Mouse (Mus musculus) Patski (cell line): Measurements from ENCODE around the gene Gm14399. TPM values are rescaled to one million over a fixed set of nuclear protein-coding genes. Genes with fewer than 3 reads are reported as not detected.
"Not testable (repeated sequence)": the region's sequence is repeated elsewhere in the genome, so short reads cannot be mapped to it uniquely, and the experiment has no call there.

Source experiments
- ATAC-seq: fragments of 100-300 bp; one replicate; pipeline ENCODE4 v1.8.0; 2021
- CTCF ChIA-PET: fragments of 350-600 bp; sonication (Branson Sonifier 250); formaldehyde crosslinking; loops from one replicate; lab custom pipeline; 2022; ENCODE audit warnings: inconsistent platforms; lab: Charles Lee
- POLR2A ChIA-PET: fragments of 350-600 bp; sonication (Branson Sonifier 250); formaldehyde crosslinking; loops from one replicate; lab custom pipeline; 2022; ENCODE audit warnings: antibody characterized with exemption, inconsistent platforms; lab: Charles Lee
- DNase-seq: peaks from one replicate; pipeline ENCODE4 v3.0.0-alpha.2; 2011; ENCODE audit warnings: low read depth, low spot score
- H3K27me3 ChIP-seq: fragments of 371-371 bp; one replicate; pipeline ENCODE4 v1.5.1; 2021
- CTCF ChIP-seq: fragments of 100-300 bp; IDR thresholded peaks from one replicate; pipeline ENCODE4 v1.5.1; 2021
- in situ Hi-C: fragments of 300-500 bp; cut with MboI; formaldehyde crosslinking; loops from 3 replicates; pipeline ENCODE4 v1.11.1; 2018; ENCODE audit warnings: low pct_unique_long_range_greater_than_20kb, mixed read lengths
- polyA plus RNA-seq: library from polyadenylated mRNA; unstranded; gene quantifications from one replicate; pipeline ENCODE4 v1.2.3, GENCODE M21; 2021

The Gm14399 gene
- 13.0 TPM for polyA plus RNA-seq

GRCm38 (mm10) chr2:175141993-175142295 is at the start of gene Gm14399:
Gene Gm14399 (minus strand): TSS chr2:175142012.
- CTCF ChIA-PET, H3K27me3 ChIP-seq, ATAC-seq, in situ Hi-C loops, DNase-seq, POLR2A ChIA-PET: not testable (repeated sequence)

- DNase-seq, ATAC-seq, in situ Hi-C loops, POLR2A ChIA-PET, CTCF ChIA-PET, H3K27me3 ChIP-seq: not testable (repeated sequence)
Observed at GRCm38 (mm10) chr2:175179008-175179407, 37.2 kb upstream of the Gm14399 start.

GRCm38 (mm10) chr2:175176312-175176711 is 34.5 kb upstream of the Gm14399 start:
- in situ Hi-C loops = no loop called here
- DNase-seq (no peak), ATAC-seq (no peak)
- no peaks in the 10 kb centered on the region for H3K27me3 ChIP-seq
- CTCF ChIA-PET = no interaction called here
- POLR2A ChIA-PET = no interaction called here
- TF ChIP-seq CTCF = no peak

DNA sequence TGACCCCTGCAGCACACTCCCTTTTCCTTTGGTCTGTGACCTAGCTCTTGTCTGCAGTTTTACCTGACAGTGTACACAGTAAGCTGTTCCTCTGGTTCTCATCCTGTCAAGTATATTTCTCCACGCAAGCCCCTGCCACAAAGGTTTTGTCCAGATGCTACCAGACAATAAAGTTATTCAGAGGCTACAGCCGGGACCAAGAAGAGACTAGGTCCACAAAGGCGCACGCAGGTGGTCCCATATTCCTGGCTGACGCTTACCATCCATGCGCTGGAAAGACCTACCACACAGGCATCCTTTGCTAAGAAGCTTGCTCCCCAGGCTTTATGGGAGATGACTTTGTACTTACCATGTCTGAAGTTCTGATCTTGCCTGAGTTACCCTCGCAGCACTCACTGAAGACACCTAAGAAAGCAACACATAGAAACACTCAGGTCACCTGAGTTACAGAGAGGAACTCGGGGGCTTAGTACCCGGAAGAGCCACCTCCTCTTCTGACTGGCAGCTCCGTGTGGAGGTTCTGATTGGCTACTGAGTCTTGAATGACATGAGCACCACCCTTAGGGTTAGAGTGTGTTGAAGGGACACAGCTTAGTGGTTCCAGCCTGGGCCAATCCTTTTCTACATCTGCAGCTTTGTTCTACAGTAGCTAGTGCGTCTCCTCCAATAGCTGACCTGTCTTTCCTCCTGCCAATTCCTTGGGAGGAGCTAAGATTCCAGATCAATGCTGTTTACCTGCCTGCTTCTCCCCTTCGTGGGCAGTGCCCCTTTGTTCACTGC is 33.8 kb upstream of the Gm14399 start, which contains the start of gene Gm14443:
Gene Gm14443, minus strand, starts transcription at position 471 of the 780 bp plus-strand sequence.
- H3K27me3 ChIP-seq, POLR2A ChIA-PET, DNase-seq, ATAC-seq, in situ Hi-C loops, CTCF ChIA-PET: not testable (repeated sequence)

- in situ Hi-C loops, CTCF ChIA-PET, POLR2A ChIA-PET, DNase-seq, ATAC-seq, H3K27me3 ChIP-seq: not testable (repeated sequence)
Observed at GRCm38 (mm10) chr2:175174058-175174457, 32.2 kb upstream of the Gm14399 start.

GRCm38 (mm10) chr2:175172906-175173595 is 31.2 kb upstream of the Gm14399 start:
- H3K27me3 ChIP-seq, DNase-seq, ATAC-seq, CTCF ChIA-PET, POLR2A ChIA-PET, in situ Hi-C loops: not testable (repeated sequence)

DNA sequence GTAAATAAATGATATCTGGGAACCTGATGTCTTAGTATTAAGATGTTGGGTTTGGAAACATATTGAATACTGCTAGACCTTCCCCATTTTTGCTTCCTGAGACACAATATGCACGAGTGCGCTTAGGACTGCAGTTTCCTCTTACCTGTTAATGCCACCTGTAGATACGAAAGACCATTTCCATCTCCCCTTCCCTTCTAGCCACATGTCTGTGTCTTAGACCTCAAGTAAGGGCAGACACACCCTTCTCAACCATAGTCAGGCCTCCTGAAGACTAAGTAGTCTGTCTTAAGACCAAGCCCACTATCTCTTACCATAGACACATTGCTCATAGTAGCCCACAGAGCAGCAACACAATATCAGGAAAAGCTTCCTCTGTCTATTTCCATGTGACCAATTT is 30.3 kb upstream of the Gm14399 start:
- DNase-seq (no peak), ATAC-seq (no peak)
- ChIA-PET CTCF (no interaction called here), POLR2A (no interaction called here)
- no peaks in the 10 kb centered on the region for H3K27me3 ChIP-seq
- in situ Hi-C loops = no loop called here
- TF ChIP-seq CTCF = no peak

DNA sequence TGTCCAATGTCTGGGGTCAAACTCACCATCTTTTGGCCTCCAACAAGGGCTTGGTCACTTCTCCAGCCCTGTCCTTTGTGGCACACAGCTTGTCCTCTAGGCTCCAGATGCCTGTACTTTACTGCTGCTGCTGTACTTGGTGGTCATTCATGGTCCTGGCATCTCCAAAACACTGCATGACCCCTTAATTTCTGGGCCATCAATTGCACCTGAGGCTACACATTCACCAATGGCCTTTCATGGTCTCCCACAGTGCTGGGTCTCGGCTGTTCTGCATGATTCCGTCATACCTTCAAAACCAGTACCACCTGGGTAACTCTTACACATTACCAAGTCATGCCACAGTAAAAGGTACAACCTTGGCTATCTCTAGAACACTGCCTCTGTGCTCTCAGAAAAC is 25.1 kb upstream of the Gm14399 start:
- DNase-seq, POLR2A ChIA-PET, in situ Hi-C loops, CTCF ChIA-PET, H3K27me3 ChIP-seq, ATAC-seq: not testable (repeated sequence)

GRCm38 (mm10) chr2:175165110-175165509 is 23.3 kb upstream of the Gm14399 start:
- CTCF ChIA-PET, ATAC-seq, POLR2A ChIA-PET, H3K27me3 ChIP-seq, DNase-seq, in situ Hi-C loops: not testable (repeated sequence)

DNA sequence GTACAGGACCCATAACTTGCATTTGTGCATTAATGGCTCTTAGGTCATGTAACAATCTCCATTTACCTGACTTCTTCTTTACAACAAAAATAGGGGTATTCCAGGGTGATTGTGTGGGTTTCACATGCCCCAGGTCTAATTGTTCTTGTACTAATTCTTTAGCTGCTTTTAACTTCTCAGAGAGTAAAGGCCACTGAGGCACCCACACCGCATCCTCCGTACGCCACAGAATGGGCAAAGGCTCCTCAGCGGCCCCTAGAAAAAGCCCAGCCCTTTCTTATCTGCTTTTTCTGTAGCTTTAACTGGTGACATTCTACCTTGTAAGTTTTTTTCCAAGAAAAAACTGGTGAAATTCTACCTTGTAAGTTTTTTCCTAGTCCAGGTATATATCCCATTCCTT is 19.6 kb upstream of the Gm14399 start:
- DNase-seq, POLR2A ChIA-PET, in situ Hi-C loops, H3K27me3 ChIP-seq, ATAC-seq, CTCF ChIA-PET: not testable (repeated sequence)

DNA sequence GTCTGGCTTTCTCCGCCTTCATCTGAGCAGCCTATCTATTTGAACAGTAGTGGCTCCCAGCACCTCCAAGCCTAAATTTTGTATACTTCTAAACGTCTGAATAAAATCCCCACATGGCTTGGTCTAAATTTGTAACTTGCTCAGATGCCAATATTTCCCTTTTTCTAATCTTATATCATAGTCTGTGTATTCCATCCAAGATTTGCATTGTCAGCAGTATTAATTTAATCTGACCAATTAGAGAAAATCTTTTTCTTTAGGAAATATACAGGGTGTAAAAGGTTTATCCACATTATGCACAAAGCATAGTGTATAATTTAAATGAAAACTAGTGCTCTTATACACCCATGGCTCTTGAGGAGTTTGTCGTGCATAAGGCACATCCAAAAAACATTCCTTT is 16.8 kb upstream of the Gm14399 start:
- ATAC-seq = no peak
- H3K27me3 ChIP-seq = no peaks in the 10 kb centered on the region
- ChIA-PET CTCF (no interaction called here), POLR2A (no interaction called here)
- no peak for DNase-seq
- TF ChIP-seq CTCF = no peak
- in situ Hi-C loops = no loop called here
